In genomic region chr1:34140686-34141085, GRCm38 (mm10) we compare ENCODE assay signal across 10 mouse cellular contexts.
DNase-seq lines count a peak whose midpoint lies in the region; ATAC-seq and TF ChIP-seq lines count a peak whose summit lies in the region.
"Had no signal": no experiment of that assay in that cellular context is flagged by ENCODE, and none has a peak within 500 bp of the region (broad histone marks: within the 10 kb centered on the region; RNA-seq: fewer than 3 reads in every experiment).

No protein-coding gene starts in this region.

- no peaks in the 10 kb centered on the region for H3K27me3 ChIP-seq in heart, postnatal 0 days (ENCODE audit: control insufficient read depth, insufficient read depth, low read length)
- H3K27me3 ChIP-seq in heart, embryonic 10.5 days (ENCODE audit: insufficient read depth, poor library complexity, severe bottlenecking), result no peaks in the 10 kb centered on the region
- no peaks in the 10 kb centered on the region for H3K27me3 ChIP-seq in intestine, embryonic 15.5 days (replicated peaks)
- H3K27me3 ChIP-seq: embryonic facial prominence, embryonic 13.5 days had no signal

- 0 out of 2 replicates have a peak overlapping the region, but pooled peaks have one; percentile 6 for H3K4me2 ChIP-seq in heart, postnatal 0 days (ENCODE audit: low read depth, low read length)
- H3K4me2 ChIP-seq in intestine, embryonic 15.5 days (replicated peaks), result 0 out of 2 replicates have a peak overlapping the region, but pooled peaks have one; percentile 9
- H3K4me2 ChIP-seq: embryonic facial prominence, embryonic 13.5 days had no signal

- no peak overlapping the region for H3K4me3 ChIP-seq in heart, postnatal 0 days (ENCODE audit: low read depth, low read length)
- H3K4me3 ChIP-seq in heart, embryonic 10.5 days, result no peak overlapping the region
- H3K4me3 ChIP-seq in ES-E14 (ENCODE audit: insufficient read depth in 1 of 2, low read depth in 1 of 2, low read length in 2 of 2, poor library complexity in 1 of 2, severe bottlenecking in 1 of 2), result peak overlapping the region; percentile 8 to 9; a peak in 1 of 4 replicates
- H3K4me3 ChIP-seq in intestine, embryonic 15.5 days (replicated peaks), result no peak overlapping the region
- H3K4me3 ChIP-seq: embryonic facial prominence, embryonic 13.5 days had no signal

- H3K9me3 ChIP-seq in heart, postnatal 0 days (replicated peaks; ENCODE audit: control insufficient read depth, low read length), result no peaks in the 10 kb centered on the region
- H3K9me3 ChIP-seq in heart, embryonic 10.5 days, result no peaks in the 10 kb centered on the region
- no peaks in the 10 kb centered on the region for H3K9me3 ChIP-seq in ES-E14 (ENCODE audit: control insufficient read depth, insufficient read depth, low read depth, low read length)
- no peaks in the 10 kb centered on the region for H3K9me3 ChIP-seq in intestine, embryonic 15.5 days
- H3K9me3 ChIP-seq: embryonic facial prominence, embryonic 13.5 days had no signal

- H3K36me3 ChIP-seq in heart, postnatal 0 days (replicated peaks; ENCODE audit: control insufficient read depth, insufficient read depth, low read length), result peaks cover 11% of the 10 kb centered on the region
- H3K36me3 ChIP-seq in heart, embryonic 10.5 days, result 0 out of 2 replicates have a peak, but pooled peaks cover 2% of the 10 kb centered on the region
- peaks cover 9% of the 10 kb centered on the region; the same call in 1 of the 2 replicates for H3K36me3 ChIP-seq in ES-E14 (ENCODE audit: control insufficient read depth, insufficient read depth, low read length, poor library complexity, severe bottlenecking)
- H3K36me3 ChIP-seq in intestine, embryonic 15.5 days, result no peaks in the 10 kb centered on the region

- no peak for ATAC-seq in heart, postnatal 0 days (ENCODE audit: insufficient read depth, low read depth)
- peak; percentile 18; the same call in 1 of the 2 replicates for ATAC-seq in intestine, embryonic 15.5 days

- no peak overlapping the region for H3K9ac ChIP-seq in heart, postnatal 0 days (replicated peaks; ENCODE audit: low read depth, low read length)
- H3K9ac ChIP-seq in ES-E14 (ENCODE audit: insufficient read depth, low read depth, low read length, poor library complexity, severe bottlenecking), result no peak overlapping the region; the same call in 1 of the 2 replicates
- H3K9ac ChIP-seq in intestine, embryonic 15.5 days, result no peak overlapping the region
- H3K9ac ChIP-seq: embryonic facial prominence, embryonic 13.5 days had no signal

- no peak for TF ChIP-seq CTCF in heart, postnatal 0 days (IDR thresholded peaks at IDR 0.05; ENCODE audit: low read depth)

- peaks cover 20% of the 10 kb centered on the region for H3K4me1 ChIP-seq in heart, postnatal 0 days (ENCODE audit: control insufficient read depth, insufficient read depth)
- H3K4me1 ChIP-seq in heart, embryonic 10.5 days, result peaks cover 35% of the 10 kb centered on the region
- H3K4me1 ChIP-seq in ES-E14 (ENCODE audit: control insufficient read depth in 2 of 2, insufficient read depth in 2 of 2, low read length in 2 of 2, poor library complexity in 1 of 2), result peaks cover 9 to 23% of the 10 kb centered on the region in 2 experiments
- H3K4me1 ChIP-seq in intestine, embryonic 15.5 days (replicated peaks), result 0 out of 2 replicates have a peak, but pooled peaks cover 11% of the 10 kb centered on the region

- H3K27ac ChIP-seq in heart, postnatal 0 days (ENCODE audit: low read depth), result peak overlapping the region; percentile 74
- no peak overlapping the region for H3K27ac ChIP-seq in heart, embryonic 10.5 days
- peak overlapping the region; percentile 73; the same call in 1 of the 2 replicates for H3K27ac ChIP-seq in ES-E14 (ENCODE audit: insufficient read depth, low read depth, low read length, poor library complexity, severe bottlenecking)
- 0 out of 2 replicates have a peak overlapping the region, but pooled peaks have one; percentile 11 for H3K27ac ChIP-seq in intestine, embryonic 15.5 days
- H3K27ac ChIP-seq: embryonic facial prominence, embryonic 13.5 days had no signal

- intact Hi-C loops in gastrocnemius, postnatal 36 days (cut with DNase I), result no loop called here

- DNase-seq in heart, postnatal 0 days (ENCODE audit: low spot score), result no peak
- DNase-seq in heart, embryonic 10.5 days (ENCODE audit: low spot score), result no peak
- DNase-seq in ES-E14 (ENCODE audit: low read depth, low spot score), result peak; percentile 43
- DNase-seq in cerebellum, adult 11 months, result peak; percentile 44
- DNase-seq in adrenal gland, adult (ENCODE audit: inconsistent age in 2 of 2, low spot score in 1 of 2), result no peak
- no peak for DNase-seq in lung, adult 18-20 months
- no peak for DNase-seq in gastrocnemius, postnatal 36 days
- DNase-seq: liver had no signal

- no peak for TF ChIP-seq EP300 in heart, postnatal 0 days (IDR thresholded peaks at IDR 0.05; ENCODE audit: low read depth)

- 38% methylated on average over 3 of the region's 3 CpGs for WGBS in heart, postnatal 0 days
- WGBS in heart, embryonic 10.5 days, result 75% methylated on average over 3 of the region's 3 CpGs
- WGBS in intestine, embryonic 15.5 days, result 62% methylated on average over 3 of the region's 3 CpGs

- in situ Hi-C loops in ES-E14 (cut with MboI; ENCODE audit: low sequenced_read_pairs in 2 of 2, unreplicated experiment in 2 of 2), result no loop called here

TF ChIP-seq in ES-E14, 5 proteins besides CTCF, POLR2A, EP300 and RAD21:
- TF ChIP-seq ZNF384 (IDR thresholded peaks at IDR 0.05; ENCODE audit: low read depth, low read length) (no peak), HCFC1 (IDR thresholded peaks at IDR 0.05; ENCODE audit: borderline replicate concordance, insufficient read depth, low read length) (no peak), CHD2 (IDR thresholded peaks at IDR 0.05; ENCODE audit: low read depth, low read length) (no peak), ZC3H11A (IDR thresholded peaks at IDR 0.05; ENCODE audit: borderline replicate concordance, low read depth, low read length) (no peak), MAFK (IDR thresholded peaks at IDR 0.05; ENCODE audit: insufficient read depth, low read depth, low read length) (no peak)

Comparison
In these comparisons a context has a peak if more than half of its experiments do, and no peak if none do; other contexts are left out.
1. DNase-seq: peak in ES-E14 (single experiment) and cerebellum, adult 11 months (single experiment); none in heart, postnatal 0 days (single experiment), heart, embryonic 10.5 days (single experiment), adrenal gland, adult (0 of 2), lung, adult 18-20 months (0 of 2) and gastrocnemius, postnatal 36 days (0 of 2).
2. H3K4me3 ChIP-seq: peak in ES-E14 (2 of 2); none in heart, postnatal 0 days (single experiment), heart, embryonic 10.5 days (single experiment) and intestine, embryonic 15.5 days (single experiment).